In genomic region chr9:51174890-51175464, GRCm38 (mm10) we compare ENCODE assay signal across 14 mouse cellular contexts. TPM values are rescaled to one million over a fixed set of nuclear protein-coding genes. Genes with fewer than 3 reads are reported as not detected.
DNase-seq lines count a peak whose midpoint lies in the region; ATAC-seq lines count a peak whose summit lies in the region.
"Had no signal": no experiment of that assay in that cellular context is flagged by ENCODE, and none has a peak within 500 bp of the region (broad histone marks: within the 10 kb centered on the region; RNA-seq: fewer than 3 reads in every experiment).

No protein-coding gene starts in this region.

- DNase-seq in adrenal gland, postnatal 14 days = peak; percentile 61
- no peak for DNase-seq in adrenal gland, postnatal 4 days (ENCODE audit: low spot score in 2 of 2)
- peak; percentile 29 for DNase-seq in ovary, postnatal 36 days (ENCODE audit: low spot score)
- no peak for DNase-seq in ovary, postnatal 10 days (ENCODE audit: low spot score)
- no peak for DNase-seq in layer of hippocampus, adult 9-11 months
- DNase-seq in cerebellum, adult 9-11 months = no peak
- DNase-seq: cerebellum, adult 18-20 months; gastrocnemius, postnatal 25 days; right cerebral cortex, postnatal 25 days had no signal

- ATAC-seq in common myeloid progenitor, adult 5-6 weeks (replicated peaks; ENCODE audit: low read depth, poor library complexity, severe bottlenecking) = peak; percentile 32; the same call in 1 of the 2 replicates
- peak; percentile 86 for ATAC-seq in megakaryocyte-erythroid progenitor cell, adult 5-6 weeks (replicated peaks; ENCODE audit: low FRiP score, low TSS enrichment, poor library complexity, severe bottlenecking)
- ATAC-seq: forebrain, embryonic 16.5 days; hindbrain, postnatal 0 days had no signal

RNA-seq across cellular contexts. Expression of gene Gm32742, which starts 9.7 kb away (rescaled TPM):
- not detected in 2 replicates for total RNA-seq in adrenal gland, postnatal 14 days (2021)
- not detected for total RNA-seq in adrenal gland, postnatal 4 days (2021)
- total RNA-seq in common myeloid progenitor, adult 5-6 weeks (2017) = 0.05 and 0.18 TPM in 2 replicates
- 0.20 and 0.48 TPM in 2 replicates for total RNA-seq in megakaryocyte-erythroid progenitor cell, adult 5-6 weeks (2014; fragmentation: Nextera tagmentation)
- 0.11 TPM in 1 of 2 replicates, not detected in the other for total RNA-seq in megakaryocyte-erythroid progenitor cell, adult 5-6 weeks (2017)
- total RNA-seq: gastrocnemius, postnatal 25 days; hindbrain, postnatal 0 days; layer of hippocampus, postnatal 10 days had no signal

RNA-seq across cellular contexts. Expression of gene Pou2af1, which starts 38.5 kb away (rescaled TPM):
- 1.6 and 7.5 TPM in 2 replicates for total RNA-seq in adrenal gland, postnatal 14 days (2021)
- total RNA-seq in adrenal gland, postnatal 4 days (2021) = under 1 TPM; 0.48 to 0.85 TPM
- total RNA-seq in common myeloid progenitor, adult 5-6 weeks (2017) = not detected in 2 replicates
- total RNA-seq in megakaryocyte-erythroid progenitor cell, adult 5-6 weeks (2014; fragmentation: Nextera tagmentation) = 0.92 and 9.3 TPM in 2 replicates
- 0.66 TPM in 1 of 2 replicates, not detected in the other for total RNA-seq in megakaryocyte-erythroid progenitor cell, adult 5-6 weeks (2017)

Comparison
In these comparisons a context has a peak if more than half of its experiments do, and no peak if none do; other contexts are left out.
1. DNase-seq: peak in adrenal gland, postnatal 14 days (single experiment) and ovary, postnatal 36 days (single experiment); none in adrenal gland, postnatal 4 days (0 of 2), ovary, postnatal 10 days (single experiment), layer of hippocampus, adult 9-11 months (single experiment) and cerebellum, adult 9-11 months (single experiment).